Mouse (Mus musculus) C2C12 (cell line): Measurements from ENCODE around the gene Irx5.
A peak's percentile ranks its signal among the peaks of the same experiment; 100 is the strongest.

Experiments used
- CEBPB ChIP-seq: IDR thresholded peaks from one replicate; pipeline ENCODE4 v1.6.1; 2011; ENCODE audit warnings: low read depth, mild to moderate bottlenecking, control low read depth, moderate library complexity
- CTCF ChIP-seq: IDR thresholded peaks from one replicate; pipeline ENCODE4 v1.5.1; 2011; ENCODE audit not compliant: control insufficient read depth, insufficient read depth, insufficient read length
- FOSL1 ChIP-seq: IDR thresholded peaks from one replicate; pipeline ENCODE4 v1.8.0; 2011; ENCODE audit warnings: mild to moderate bottlenecking, low read length; ENCODE audit not compliant: poor library complexity, insufficient read depth, severe bottlenecking
- MAX ChIP-seq: IDR thresholded peaks from one replicate; pipeline ENCODE4 v1.6.1; 2011; ENCODE audit warnings: mild to moderate bottlenecking, control low read depth
- MYOD1 ChIP-seq: IDR thresholded peaks from one replicate; pipeline ENCODE4 v1.6.1; 2011; ENCODE audit warnings: low read depth; ENCODE audit not compliant: control insufficient read depth, insufficient read length
- MYOG ChIP-seq: IDR thresholded peaks from one replicate; pipeline ENCODE4 v1.6.1; 2011; ENCODE audit not compliant: control insufficient read depth, insufficient read length; ENCODE audit errors: extremely low read depth

DNA sequence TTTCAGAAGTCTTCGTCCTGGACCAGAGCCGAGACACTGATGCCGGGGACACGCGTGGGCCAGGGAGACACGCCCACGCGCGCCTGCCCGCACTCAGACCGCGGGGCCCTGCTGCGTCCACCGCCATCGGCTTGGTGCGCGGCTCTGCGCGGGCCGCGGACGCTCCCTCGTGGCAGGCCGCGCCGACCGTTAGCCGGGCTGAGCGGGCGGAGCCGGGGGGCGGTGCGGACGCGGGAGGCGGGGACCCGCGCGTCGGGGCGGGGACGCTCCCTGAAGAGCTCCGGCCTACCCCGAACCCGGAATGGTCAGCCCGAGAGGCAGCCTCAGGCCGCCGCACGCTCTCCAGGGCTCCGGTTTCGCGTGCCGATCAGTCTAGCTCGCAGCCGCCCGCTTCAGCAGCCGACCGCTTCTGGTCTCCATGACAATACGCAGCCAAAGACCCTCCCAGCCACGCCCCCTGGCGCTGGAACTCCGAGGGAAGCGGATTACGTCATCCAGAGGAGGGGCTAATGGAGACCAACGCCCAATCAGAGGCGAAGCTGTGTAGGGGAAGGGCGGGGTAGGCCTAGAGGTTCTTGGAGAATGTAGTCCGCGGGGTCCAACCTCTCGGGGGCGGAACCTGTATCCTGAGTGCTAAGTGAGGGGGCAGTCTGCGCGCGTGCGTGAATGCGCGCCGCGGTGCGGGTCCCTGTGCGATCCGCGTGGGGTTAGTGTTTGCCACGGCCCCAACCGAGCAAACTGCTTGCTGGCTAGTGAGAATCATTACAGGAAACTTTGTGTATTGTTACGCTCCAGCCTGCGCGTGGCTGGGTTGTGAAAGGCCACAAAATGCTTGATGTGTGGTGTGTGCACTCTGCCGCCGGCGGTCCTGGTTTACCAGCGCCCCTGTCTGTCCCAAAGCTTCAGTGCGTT lies 1.5 kb upstream of the Irx5 start:
- TF ChIP-seq CTCF: peak; percentile 97
- peak; percentile 40 for TF ChIP-seq MAX
- no peak for TF ChIP-seq MYOG
- no peak for TF ChIP-seq FOSL1
- TF ChIP-seq MYOD1: no peak
- no peak for TF ChIP-seq CEBPB
